Mouse (Mus musculus) heart, embryonic 12.5 days (tissue): ENCODE measurements around the gene Xntrpc. TPM values are rescaled to one million over a fixed set of nuclear protein-coding genes. Genes with fewer than 3 reads are reported as not detected.

Experiments
- polyA plus RNA-seq: library from polyadenylated mRNA; unstranded; fragments of >200 nt; fragmentation: Nextera tagmentation; extraction: Ambion mirVana; gene quantifications from 2 replicates; pipeline ENCODE4 v1.2.1, GENCODE M21; 2016

The Xntrpc gene
- polyA plus RNA-seq, 1 experiment from 2014 or later: 1.5 TPM

Other genes with a start within 250 kb of the Xntrpc start
- 0.10 TPM in 1 of 2 replicates, not detected in the other for gene Phox2a, start 247.4 kb upstream of the Xntrpc start, polyA plus RNA-seq
- gene Inppl1, start 227.5 kb upstream of the Xntrpc start, polyA plus RNA-seq: 44.8 and 56.8 TPM in 2 replicates
- not detected in 2 replicates for gene Folr2, start 208.5 kb upstream of the Xntrpc start, polyA plus RNA-seq
- gene Anapc15, start 202.0 kb upstream of the Xntrpc start, polyA plus RNA-seq: 58.0 and 61.0 TPM in 2 replicates
- gene Folr1, start 194.9 kb upstream of the Xntrpc start, polyA plus RNA-seq: 4.1 TPM in 2 replicates
- gene Lamtor1, start 159.8 kb upstream of the Xntrpc start, polyA plus RNA-seq: 128 and 131 TPM in 2 replicates
- gene Tomt, start 159.4 kb upstream of the Xntrpc start, polyA plus RNA-seq: 0.42 and 0.45 TPM in 2 replicates
- 4.2 and 5.0 TPM in 2 replicates for gene Lrrc51, start 131.8 kb upstream of the Xntrpc start, polyA plus RNA-seq
- gene Numa1, start 131.6 kb upstream of the Xntrpc start, polyA plus RNA-seq: 67.8 and 70.6 TPM in 2 replicates
- gene Il18bp, start 47.0 kb upstream of the Xntrpc start, polyA plus RNA-seq: 1.8 TPM in 2 replicates
- 19.9 and 21.3 TPM in 2 replicates for gene Rnf121, start 244 bp upstream of the Xntrpc start, polyA plus RNA-seq
- gene Xndc1, start 202 bp upstream of the Xntrpc start, polyA plus RNA-seq: 26.5 and 27.5 TPM in 2 replicates
- gene Trpc2, start 17.4 kb downstream of the Xntrpc start, polyA plus RNA-seq: 0.15 and 0.58 TPM in 2 replicates
- gene Art1, start 36.0 kb downstream of the Xntrpc start, polyA plus RNA-seq: 8.0 and 9.0 TPM in 2 replicates
- 1.4 and 2.3 TPM in 2 replicates for gene Art5, start 43.8 kb downstream of the Xntrpc start, polyA plus RNA-seq
- gene Chrna10, start 51.1 kb downstream of the Xntrpc start, polyA plus RNA-seq: not detected in 2 replicates
- 35.8 and 38.1 TPM in 2 replicates for gene Nup98, start 144.5 kb downstream of the Xntrpc start, polyA plus RNA-seq
- 50.7 and 55.6 TPM in 2 replicates for gene Pgap2, start 144.5 kb downstream of the Xntrpc start, polyA plus RNA-seq
- gene Rhog, start 190.3 kb downstream of the Xntrpc start, polyA plus RNA-seq: 41.9 and 42.7 TPM in 2 replicates
- gene Stim1, start 202.1 kb downstream of the Xntrpc start, polyA plus RNA-seq: 16.8 and 19.1 TPM in 2 replicates